29 mouse cellular contexts compared by ENCODE assay signal in the genomic region with DNA sequence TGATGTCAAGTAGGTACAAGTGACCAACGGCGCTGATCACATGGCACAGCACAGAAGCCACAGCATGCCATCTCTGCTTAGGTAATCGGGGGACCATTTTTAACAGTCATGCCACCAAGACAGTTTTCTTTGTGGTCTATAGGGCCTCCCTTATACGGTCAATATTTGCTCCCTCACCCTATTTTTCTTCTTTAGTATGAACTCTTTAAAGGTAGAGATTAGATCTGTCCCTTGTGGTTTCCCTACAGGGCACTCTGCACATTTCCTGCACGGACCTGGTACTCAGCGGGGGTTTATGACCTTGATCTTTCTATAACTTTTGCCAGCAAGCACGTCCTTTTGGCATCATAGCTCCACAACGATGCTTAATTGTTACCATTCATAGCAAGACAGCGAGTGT.
DNase-seq lines count a peak whose midpoint lies in the region; ATAC-seq and TF ChIP-seq lines count a peak whose summit lies in the region.
"Had no signal": no experiment of that assay in that cellular context is flagged by ENCODE, and none has a peak within 500 bp of the region (broad histone marks: within the 10 kb centered on the region; RNA-seq: fewer than 3 reads in every experiment).

No protein-coding gene starts in this region.

- H3K9me3 ChIP-seq in neural tube, embryonic 13.5 days, result no peaks in the 10 kb centered on the region
- H3K9me3 ChIP-seq in MEL (replicated peaks; ENCODE audit: insufficient read depth, low read length), result no peaks in the 10 kb centered on the region
- H3K9me3 ChIP-seq: embryonic facial prominence, embryonic 10.5 days; embryonic facial prominence, embryonic 13.5 days; forebrain, embryonic 12.5 days; forebrain, embryonic 15.5 days; heart, embryonic 10.5 days; heart, embryonic 13.5 days; hindbrain, embryonic 12.5 days; hindbrain, embryonic 15.5 days; intestine, embryonic 15.5 days had no signal

- no peak overlapping the region for H3K4me3 ChIP-seq in neural tube, embryonic 13.5 days
- no peak overlapping the region for H3K4me3 ChIP-seq in MEL (ENCODE audit: control insufficient read depth in 1 of 2, insufficient read depth in 1 of 2, low read depth in 2 of 2, low read length in 2 of 2)
- H3K4me3 ChIP-seq: embryonic facial prominence, embryonic 10.5 days; embryonic facial prominence, embryonic 13.5 days; erythroblast, embryonic 14.5 days; forebrain, embryonic 12.5 days; forebrain, embryonic 15.5 days; heart, embryonic 10.5 days; heart, embryonic 13.5 days; hindbrain, embryonic 12.5 days; hindbrain, embryonic 15.5 days; intestine, embryonic 15.5 days had no signal

- ATAC-seq in neural tube, embryonic 13.5 days (ENCODE audit: low read depth), result peak; percentile 11; the same call in 1 of the 2 replicates
- ATAC-seq in hematopoietic stem cell, adult 5-6 weeks (replicated peaks in 1 of 2; ENCODE audit: insufficient read depth in 1 of 2, low FRiP score in 2 of 2, low TSS enrichment in 1 of 2, low read depth in 1 of 2, poor library complexity in 2 of 2, severe bottlenecking in 2 of 2), result peak; percentile 39 to 41; a peak in 3 of 4 replicates
- ATAC-seq: forebrain, embryonic 15.5 days; intestine, embryonic 15.5 days had no signal

- TF ChIP-seq POLR2A in MEL (IDR thresholded peaks at IDR 0.05; ENCODE audit: control insufficient read depth in 1 of 2, insufficient read depth in 1 of 2, low read depth in 1 of 2, low read length in 2 of 2, poor library complexity in 1 of 2), result no peak

- no peak overlapping the region for H3K4me2 ChIP-seq in neural tube, embryonic 13.5 days
- H3K4me2 ChIP-seq: embryonic facial prominence, embryonic 13.5 days; forebrain, embryonic 12.5 days; forebrain, embryonic 15.5 days; heart, embryonic 13.5 days; hindbrain, embryonic 12.5 days; hindbrain, embryonic 15.5 days; intestine, embryonic 15.5 days had no signal

- H3K79me2 ChIP-seq in MEL (ENCODE audit: control insufficient read depth, insufficient read depth, low read length, poor library complexity), result no peaks in the 10 kb centered on the region

- H3K4me1 ChIP-seq in neural tube, embryonic 13.5 days (replicated peaks), result peaks cover 22% of the 10 kb centered on the region
- peaks cover 8 to 13% of the 10 kb centered on the region in 2 experiments; a peak in 3 of 4 replicates for H3K4me1 ChIP-seq in MEL (ENCODE audit: control insufficient read depth in 1 of 2, insufficient read depth in 2 of 2, low read length in 2 of 2)
- H3K4me1 ChIP-seq: intestine, embryonic 15.5 days had no signal

- no peaks in the 10 kb centered on the region for H3K36me3 ChIP-seq in neural tube, embryonic 13.5 days
- H3K36me3 ChIP-seq in MEL (ENCODE audit: control insufficient read depth in 1 of 2, insufficient read depth in 2 of 2, low read length in 2 of 2), result peaks cover 0 to 10% of the 10 kb centered on the region in 2 experiments; a peak in 2 of 4 replicates
- H3K36me3 ChIP-seq: embryonic facial prominence, embryonic 10.5 days; embryonic facial prominence, embryonic 13.5 days; forebrain, embryonic 12.5 days; forebrain, embryonic 15.5 days; heart, embryonic 10.5 days; heart, embryonic 13.5 days; hindbrain, embryonic 12.5 days; hindbrain, embryonic 15.5 days; intestine, embryonic 15.5 days had no signal

- no peak overlapping the region for H3K9ac ChIP-seq in neural tube, embryonic 13.5 days
- H3K9ac ChIP-seq in MEL (ENCODE audit: control insufficient read depth, low read depth, low read length, poor library complexity, severe bottlenecking), result no peak overlapping the region
- H3K9ac ChIP-seq: embryonic facial prominence, embryonic 13.5 days; forebrain, embryonic 12.5 days; forebrain, embryonic 15.5 days; heart, embryonic 13.5 days; hindbrain, embryonic 12.5 days; hindbrain, embryonic 15.5 days; intestine, embryonic 15.5 days had no signal

- WGBS in neural tube, embryonic 13.5 days, result 84% methylated on average over 9 of the region's 9 CpGs

- no peak for DNase-seq in neural tube, embryonic 10.5 days (ENCODE audit: extremely low spot score, low spot score)
- DNase-seq in MEL (ENCODE audit: low read depth, low spot score), result no peak
- DNase-seq in adrenal gland, postnatal 25 days, result no peak
- DNase-seq in frontal cortex, postnatal 36 days (ENCODE audit: low spot score in 2 of 2), result no peak
- no peak for DNase-seq in thymus, postnatal 36 days
- DNase-seq: adrenal gland, adult 8-10 months; adrenal gland, postnatal 36 days; cerebellum, adult 18-20 months; cerebellum, adult 9-10 months; cerebellum, postnatal 25 days; embryo, embryonic 11 days; gastrocnemius, postnatal 10 days; gastrocnemius, postnatal 36 days; heart, adult 18-20 months; heart, postnatal 14 days; heart, postnatal 4 days; kidney, adult 11 months had no signal

- H3K27me3 ChIP-seq in neural tube, embryonic 13.5 days, result no peaks in the 10 kb centered on the region
- no peaks in the 10 kb centered on the region for H3K27me3 ChIP-seq in MEL (ENCODE audit: control insufficient read depth in 1 of 2, insufficient read depth in 2 of 2, low read length in 2 of 2)
- H3K27me3 ChIP-seq: forebrain, embryonic 12.5 days; forebrain, embryonic 15.5 days; heart, embryonic 13.5 days; hindbrain, embryonic 12.5 days; hindbrain, embryonic 15.5 days; intestine, embryonic 15.5 days had no signal

- no peak for TF ChIP-seq RAD21 in MEL (IDR thresholded peaks at IDR 0.05; ENCODE audit: low read depth, low read length)

- no peak for TF ChIP-seq CTCF in MEL (IDR thresholded peaks at IDR 0.05 in 2 of 3, conservative IDR thresholded peaks at IDR 0.05 in 1 of 3; ENCODE audit: control insufficient read depth in 1 of 3, insufficient read depth in 1 of 3, low read depth in 2 of 3, low read length in 3 of 3, poor library complexity in 1 of 3, severe bottlenecking in 1 of 3)

- H3K27ac ChIP-seq in neural tube, embryonic 13.5 days (replicated peaks), result no peak overlapping the region
- H3K27ac ChIP-seq in MEL (ENCODE audit: control insufficient read depth, low read depth, low read length), result no peak overlapping the region
- H3K27ac ChIP-seq: embryonic facial prominence, embryonic 10.5 days; embryonic facial prominence, embryonic 13.5 days; forebrain, embryonic 12.5 days; forebrain, embryonic 15.5 days; heart, embryonic 10.5 days; heart, embryonic 13.5 days; hindbrain, embryonic 12.5 days; hindbrain, embryonic 15.5 days; intestine, embryonic 15.5 days had no signal

- TF ChIP-seq EP300 in MEL (IDR thresholded peaks at IDR 0.05; ENCODE audit: low read depth in 1 of 2, low read length in 2 of 2), result 0 out of 4 replicates have a peak, but pooled peaks of 1 of the 2 experiments have one; percentile 20

TF ChIP-seq in MEL, 35 proteins besides CTCF, POLR2A, EP300 and RAD21:
- 0 out of 2 replicates have a peak, but pooled peaks have one; percentile 18 for TF ChIP-seq GATA1 (IDR thresholded peaks at IDR 0.05; ENCODE audit: low read depth, low read length)
- TF ChIP-seq TBP (IDR thresholded peaks at IDR 0.05; ENCODE audit: low read depth, low read length), result no peak
- TF ChIP-seq ZC3H11A (IDR thresholded peaks at IDR 0.05; ENCODE audit: low read depth, low read length), result no peak
TF ChIP-seq in MEL: peak in this region for 1.
